Mouse (Mus musculus) mouse embryonic stem cell (cell line): ENCODE results near the gene C5ar1.

Source experiments
- in situ Hi-C, 2 experiments: fragments of 300-500 bp; cut with MboI; formaldehyde crosslinking; loops; 1 replicate in 1 of 2; 3 replicates in 1 of 2; pipeline ENCODE4 v1.14.3; 2019 to 2020; ENCODE audit warnings: low sequenced_read_pairs in 2 of 2, low pct_unique_long_range_greater_than_20kb in 1 of 2, mixed read lengths in 1 of 2; ENCODE audit not compliant: unreplicated experiment in 1 of 2

Gene C5ar1

DNA sequence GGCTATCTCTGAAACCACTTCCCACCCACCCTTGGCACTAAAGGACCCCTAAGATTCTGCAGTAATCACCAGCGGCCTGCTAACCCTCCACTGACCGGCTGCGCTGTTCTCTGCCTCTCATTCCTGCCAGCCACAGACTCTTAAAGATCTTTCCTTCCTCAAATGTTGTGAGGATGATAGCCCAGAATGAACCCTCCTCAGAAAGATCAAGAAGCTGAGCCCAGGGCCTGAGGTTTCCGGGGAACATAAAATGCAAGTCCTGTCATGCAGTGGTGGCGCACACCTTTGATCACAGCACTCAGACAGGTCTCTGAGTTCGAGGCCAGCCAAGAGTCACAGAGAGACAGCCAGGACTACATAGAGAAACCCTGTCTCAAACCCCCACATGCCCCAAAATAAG is 17.1 kb downstream of the C5ar1 start:
- in situ Hi-C loops = no loop called here

GRCm38 (mm10) chr7:16241787-16242186 is 17.6 kb downstream of the C5ar1 start:
- in situ Hi-C loops = no loop called here

GRCm38 (mm10) chr7:16240978-16241303 is 18.4 kb downstream of the C5ar1 start:
- in situ Hi-C loops = no loop called here

DNA sequence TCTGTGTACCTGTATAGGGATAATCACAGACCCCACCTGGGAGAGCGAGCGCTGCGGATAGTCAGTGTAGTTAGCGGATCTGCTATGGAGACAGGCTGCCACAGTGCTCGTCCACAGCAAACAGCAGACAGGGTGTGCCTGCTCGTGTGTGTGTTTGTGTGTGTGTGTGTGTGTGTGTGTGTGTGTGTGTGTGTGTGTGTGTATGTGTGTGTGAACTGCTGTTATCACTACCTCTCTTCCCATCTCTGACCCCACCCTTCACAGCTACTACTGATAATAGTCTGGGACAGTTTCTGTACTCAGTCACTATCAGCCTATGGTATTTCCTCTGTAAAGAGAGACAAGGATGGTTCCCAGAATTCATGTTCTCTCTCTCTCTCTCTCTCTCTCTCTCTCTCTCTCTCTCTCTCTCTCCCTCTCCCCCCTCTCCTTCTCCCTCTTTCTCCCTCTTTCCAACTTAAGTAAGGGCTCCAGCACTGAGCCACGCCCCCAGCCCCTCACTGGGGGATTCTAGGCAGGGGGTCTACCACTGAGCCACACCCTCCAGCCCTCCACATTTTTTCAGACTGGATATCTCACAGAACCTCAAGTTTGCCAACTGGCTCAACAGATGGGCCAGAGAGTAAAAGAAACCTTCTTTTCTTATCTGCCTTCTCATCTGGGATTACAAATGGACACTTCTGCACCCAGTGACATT is 18.9 kb downstream of the C5ar1 start:
- in situ Hi-C loops = no loop called here

DNA sequence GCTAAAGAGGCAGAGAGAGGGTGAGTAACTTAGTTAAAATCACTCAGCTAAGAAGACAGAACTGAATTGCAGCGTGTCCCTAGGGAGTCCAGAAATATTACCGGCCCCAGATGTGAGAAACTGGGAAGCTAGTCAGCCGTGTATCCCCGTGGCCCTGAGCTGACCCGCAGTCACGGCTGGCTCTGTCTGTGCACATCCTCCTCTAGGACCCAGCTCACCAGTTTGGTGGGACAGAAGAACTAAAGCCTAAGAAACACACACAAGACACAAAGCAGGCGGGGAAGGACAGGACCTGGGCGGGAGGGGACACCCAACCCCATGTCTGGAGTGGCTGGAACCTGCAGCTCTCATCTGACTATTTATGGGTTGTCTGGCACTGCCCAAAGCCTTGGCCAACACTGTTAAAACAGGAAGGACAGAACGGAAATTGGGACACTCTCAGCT is 19.8 kb downstream of the C5ar1 start:
- in situ Hi-C loops = no loop called here

DNA sequence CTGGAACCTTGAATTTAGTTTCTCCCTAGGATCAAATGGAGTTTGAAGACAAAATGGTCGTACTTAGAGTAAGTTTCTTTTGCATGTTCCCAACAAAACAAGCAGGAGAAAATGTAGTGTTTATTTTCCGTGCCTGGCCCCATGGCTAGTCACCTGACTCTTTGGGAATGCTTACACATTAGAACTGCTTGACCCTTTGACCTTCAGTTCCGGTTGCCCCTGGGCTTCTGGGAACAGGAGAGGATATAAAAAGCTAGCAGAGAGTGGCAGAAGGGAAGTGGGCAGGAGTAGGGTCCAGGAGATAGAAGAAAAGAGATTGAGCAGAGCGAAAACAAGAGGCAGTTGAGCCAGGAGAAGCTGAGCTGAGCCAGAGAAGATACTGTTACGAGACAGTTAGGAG is 29.5 kb downstream of the C5ar1 start:
- in situ Hi-C loops = no loop called here

DNA sequence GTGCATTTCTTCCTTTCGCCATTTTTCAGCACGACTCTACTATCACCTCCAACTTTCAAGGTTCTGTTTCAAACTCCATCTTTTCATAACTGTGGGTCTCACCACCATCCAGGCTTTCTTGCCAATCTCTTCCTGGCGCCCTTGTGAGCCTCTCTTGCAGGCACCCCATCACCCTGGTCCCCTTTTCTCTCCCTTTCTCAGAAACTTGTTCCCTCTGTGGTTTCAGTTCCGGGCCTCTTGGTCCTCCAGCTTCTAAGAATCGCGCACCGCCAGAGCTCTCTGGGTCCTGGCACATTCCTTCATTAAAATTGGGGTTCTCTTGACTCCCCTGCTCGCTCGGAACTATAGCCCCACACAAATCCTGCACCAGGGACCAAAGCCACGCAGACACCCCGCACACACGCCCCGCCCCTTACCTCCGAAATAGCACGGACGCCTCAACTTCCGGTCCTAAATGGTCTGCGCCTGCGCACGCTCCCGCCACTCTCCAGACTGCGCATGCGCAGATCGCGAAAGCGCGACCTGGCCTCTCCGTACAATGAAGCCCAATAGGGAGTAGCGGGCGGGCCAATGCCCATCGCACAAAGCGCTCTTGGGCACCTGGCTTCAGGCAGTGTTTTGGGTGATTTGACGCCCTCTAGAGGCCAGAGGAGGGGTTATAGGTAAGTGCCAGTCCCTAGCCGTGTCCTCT is 37.6 kb downstream of the C5ar1 start, which contains the start of gene Dhx34:
Dhx34 (minus strand) TSS at position 456 of the 691 bp plus-strand sequence.
- in situ Hi-C loops = no loop called here

- in situ Hi-C loops = no loop called here
Observed at GRCm38 (mm10) chr7:16213986-16214385, 45.4 kb downstream of the C5ar1 start.

DNA sequence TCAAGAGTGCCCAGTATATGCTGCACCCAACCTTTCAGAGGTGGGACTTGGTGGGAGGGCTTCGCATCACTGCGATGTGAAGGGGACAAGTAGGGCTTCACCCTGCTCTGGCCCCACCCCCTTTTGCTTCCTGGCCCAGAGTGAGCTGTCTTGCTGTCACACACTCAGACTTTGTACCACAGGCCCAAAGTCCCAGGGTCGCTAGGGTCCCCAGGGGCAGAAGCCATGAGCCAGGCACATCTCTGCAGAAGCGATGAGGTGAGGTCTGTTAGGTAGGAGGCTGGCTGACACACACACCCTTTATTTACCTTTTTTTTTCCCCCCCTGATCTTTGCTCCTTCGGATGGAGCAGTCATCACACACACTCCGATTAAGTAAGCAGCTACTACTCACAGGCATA is 46.1 kb downstream of the C5ar1 start:
- in situ Hi-C loops = no loop called here

DNA sequence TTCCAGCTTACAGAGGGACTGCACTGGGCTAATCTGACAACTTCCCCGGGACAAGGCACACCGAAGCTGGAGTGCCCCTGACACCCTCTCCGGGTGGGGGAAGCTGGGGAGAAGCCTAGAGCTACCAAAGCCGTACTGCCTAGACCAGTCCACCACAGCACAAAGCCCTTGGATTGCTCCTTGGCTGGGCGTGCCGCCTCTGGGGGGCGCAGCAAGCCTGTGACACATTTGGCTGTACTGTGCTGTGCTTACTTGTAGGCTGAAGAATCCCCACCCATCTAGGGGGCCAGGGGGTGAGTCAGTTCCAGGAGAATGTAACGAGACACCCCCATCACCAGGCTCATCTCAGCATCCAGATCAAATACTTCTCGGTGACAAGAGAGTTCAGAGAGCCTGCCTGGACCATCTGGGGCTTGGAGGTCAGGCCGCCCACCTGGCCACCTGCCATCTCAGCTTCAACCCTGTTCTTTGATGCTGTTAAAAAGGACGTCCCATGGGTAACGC is 48.4 kb downstream of the C5ar1 start:
- in situ Hi-C loops = no loop called here

DNA sequence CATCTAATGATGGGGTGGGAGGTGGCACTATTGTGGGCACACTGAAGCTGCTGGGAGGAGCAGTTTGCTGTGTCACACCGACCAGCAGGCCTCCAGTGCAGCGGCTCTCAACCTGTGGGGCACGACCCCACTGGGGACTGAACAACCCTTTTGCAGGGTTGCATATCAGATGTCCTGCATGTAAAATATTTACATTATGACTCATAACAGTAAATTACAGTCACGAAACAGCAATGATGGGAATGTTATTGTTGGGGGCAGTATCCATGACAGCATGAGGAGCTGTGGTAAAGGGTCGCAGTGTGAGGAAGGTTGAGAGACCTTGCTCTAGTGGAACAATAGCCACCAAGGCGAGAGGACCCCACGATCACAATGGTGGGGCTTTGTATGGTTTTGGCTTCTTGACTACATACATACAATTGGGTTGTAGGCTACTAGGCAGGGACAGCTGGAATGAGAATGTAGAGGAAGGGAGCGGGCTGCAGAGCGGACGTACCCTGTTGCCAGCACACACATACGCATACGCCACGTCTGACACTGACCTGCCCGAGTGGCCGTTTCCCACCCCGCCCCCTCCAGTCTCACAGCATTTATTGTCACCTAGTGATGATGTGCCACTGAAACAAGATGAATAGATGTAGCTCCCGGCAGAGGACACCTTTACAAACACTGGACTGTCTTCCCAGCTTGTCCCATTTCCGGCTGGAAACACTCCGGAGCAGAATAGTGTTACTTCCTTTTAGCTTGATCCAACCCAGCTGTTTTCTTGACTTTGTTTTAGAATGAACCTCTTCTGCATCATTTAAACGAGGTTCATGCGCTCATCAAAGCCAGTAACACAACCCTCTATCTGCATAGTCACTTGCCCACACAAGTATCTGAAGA is 50.3 kb downstream of the C5ar1 start:
- in situ Hi-C loops = no loop called here

- in situ Hi-C loops = no loop called here
Observed at GRCm38 (mm10) chr7:16207496-16207895, 51.8 kb downstream of the C5ar1 start.

GRCm38 (mm10) chr7:16207076-16207475 is 52.3 kb downstream of the C5ar1 start:
- in situ Hi-C loops = no loop called here

GRCm38 (mm10) chr7:16204791-16205190 is 54.5 kb downstream of the C5ar1 start:
- in situ Hi-C loops = no loop called here

- in situ Hi-C loops = no loop called here
Observed at GRCm38 (mm10) chr7:16203505-16203903, 55.8 kb downstream of the C5ar1 start.

DNA sequence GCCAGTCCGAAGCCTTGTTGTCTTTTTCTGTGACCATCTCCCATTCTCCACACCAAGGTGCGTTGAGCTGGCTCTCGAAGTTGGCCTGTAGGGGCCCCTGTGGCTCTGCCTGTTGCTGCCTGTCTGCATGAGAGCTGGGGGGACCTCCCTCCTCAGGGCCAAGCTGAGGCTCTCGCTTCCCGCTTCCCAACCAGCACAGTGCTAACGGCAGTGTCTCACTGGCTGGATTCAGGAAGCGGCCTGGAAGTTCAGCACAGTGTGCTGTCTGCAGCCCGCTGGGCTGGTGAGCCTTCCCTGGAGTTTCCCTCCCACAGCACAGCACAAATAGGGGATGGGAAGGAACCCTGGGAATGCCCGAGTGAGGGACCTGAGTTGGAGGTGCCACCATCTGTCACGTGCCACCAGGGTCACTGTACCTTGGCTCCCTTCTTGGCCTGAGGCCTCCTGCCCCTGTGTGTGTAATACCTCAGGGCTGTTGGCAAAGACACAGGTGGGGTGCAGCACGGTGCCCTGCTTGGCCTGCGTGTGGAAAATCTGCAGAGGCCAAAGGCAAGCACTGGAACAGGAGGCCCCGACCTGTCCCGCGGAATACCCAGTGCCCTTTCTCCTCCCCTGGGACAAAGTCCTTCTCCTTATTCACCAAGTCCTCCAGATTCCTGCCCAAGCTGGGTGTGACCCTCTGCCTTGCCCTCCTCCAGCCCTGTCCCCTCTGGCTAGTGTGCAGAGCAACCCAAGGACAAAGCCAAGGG is 56.4 kb downstream of the C5ar1 start:
- in situ Hi-C loops = no loop called here

GRCm38 (mm10) chr7:16201136-16201535 is 58.2 kb downstream of the C5ar1 start:
- in situ Hi-C loops = no loop called here

- in situ Hi-C loops = no loop called here
Observed at GRCm38 (mm10) chr7:16198540-16198939, 60.8 kb downstream of the C5ar1 start.
